23 mouse cellular contexts compared by ENCODE assay signal in genomic region chr10:66849681-66850080, GRCm38 (mm10).
DNase-seq lines count a peak whose midpoint lies in the region; ATAC-seq and TF ChIP-seq lines count a peak whose summit lies in the region.
"Had no signal": no experiment of that assay in that cellular context is flagged by ENCODE, and none has a peak within 500 bp of the region (broad histone marks: within the 10 kb centered on the region; RNA-seq: fewer than 3 reads in every experiment).

No protein-coding gene starts in this region.

- 65% methylated on average over 6 of the region's 6 CpGs for WGBS in forebrain, embryonic 12.5 days

- no peak for ATAC-seq in forebrain, embryonic 12.5 days (ENCODE audit: low FRiP score)
- ATAC-seq: forebrain, embryonic 13.5 days; intestine, embryonic 16.5 days; liver, postnatal 0 days; midbrain, embryonic 13.5 days had no signal

- no peak overlapping the region for H3ac ChIP-seq in myocyte (ENCODE audit: control insufficient read depth, insufficient read length)

- H3K79me2 ChIP-seq in myocyte (ENCODE audit: control insufficient read depth, insufficient read depth) = no peaks in the 10 kb centered on the region

- no peaks in the 10 kb centered on the region for H3K9me3 ChIP-seq in forebrain, embryonic 12.5 days
- H3K9me3 ChIP-seq: forebrain, embryonic 13.5 days; hindbrain, embryonic 13.5 days; midbrain, embryonic 13.5 days; neural tube, embryonic 13.5 days had no signal

- H3K4me1 ChIP-seq in forebrain, embryonic 12.5 days = no peaks in the 10 kb centered on the region
- H3K4me1 ChIP-seq: hindbrain, embryonic 13.5 days; neural tube, embryonic 13.5 days had no signal

- H3K27me3 ChIP-seq in myocyte (ENCODE audit: control insufficient read depth, insufficient read depth, insufficient read length) = no peaks in the 10 kb centered on the region
- H3K27me3 ChIP-seq in forebrain, embryonic 12.5 days = no peaks in the 10 kb centered on the region
- H3K27me3 ChIP-seq: forebrain, embryonic 13.5 days; hindbrain, embryonic 13.5 days; midbrain, embryonic 13.5 days; neural tube, embryonic 13.5 days had no signal

- H3K4me3 ChIP-seq in myocyte = no peak overlapping the region
- H3K4me3 ChIP-seq in forebrain, embryonic 12.5 days (replicated peaks) = no peak overlapping the region
- H3K4me3 ChIP-seq: forebrain, embryonic 13.5 days; hindbrain, embryonic 13.5 days; midbrain, embryonic 13.5 days; neural tube, embryonic 13.5 days had no signal

- no peak for TF ChIP-seq POLR2A in myocyte (IDR thresholded peaks at IDR 0.05; ENCODE audit: insufficient read length, low read depth)

- peak overlapping the region; percentile 62 for H3K4me2 ChIP-seq in myocyte (ENCODE audit: low read depth)
- H3K4me2 ChIP-seq in forebrain, embryonic 12.5 days = no peak overlapping the region
- H3K4me2 ChIP-seq: forebrain, embryonic 13.5 days; heart, embryonic 11.5 days; hindbrain, embryonic 13.5 days; midbrain, embryonic 13.5 days; neural tube, embryonic 13.5 days had no signal

- H3K9ac ChIP-seq in forebrain, embryonic 12.5 days = no peak overlapping the region
- H3K9ac ChIP-seq: forebrain, embryonic 13.5 days; hindbrain, embryonic 13.5 days; liver, postnatal 0 days; midbrain, embryonic 13.5 days; neural tube, embryonic 13.5 days had no signal

- no peak overlapping the region for H3K27ac ChIP-seq in forebrain, embryonic 12.5 days
- H3K27ac ChIP-seq: forebrain, embryonic 13.5 days; hindbrain, embryonic 13.5 days; midbrain, embryonic 13.5 days; neural tube, embryonic 13.5 days had no signal

- DNase-seq in adrenal gland, adult 2 months = peak; percentile 63
- DNase-seq in adrenal gland, adult 8-10 months = no peak
- peak; percentile 55 for DNase-seq in layer of hippocampus, adult 9-11 months
- no peak for DNase-seq in layer of hippocampus, postnatal 36 days
- DNase-seq in adrenal gland, postnatal 14 days = peak; percentile 22
- DNase-seq in thymus, postnatal 36 days = no peak
- DNase-seq: B cell, adult 2 months; cerebellum, adult 18-20 months; cerebellum, postnatal 36 days; heart, postnatal 14 days; liver; liver, postnatal 0 days; lung, postnatal 10 days; spleen, adult 18-20 months; thymus, adult 2 months had no signal

- H3K36me3 ChIP-seq in myocyte (ENCODE audit: control insufficient read depth, insufficient read depth) = no peaks in the 10 kb centered on the region
- no peaks in the 10 kb centered on the region for H3K36me3 ChIP-seq in forebrain, embryonic 12.5 days (replicated peaks)
- H3K36me3 ChIP-seq: hindbrain, embryonic 13.5 days; midbrain, embryonic 13.5 days; neural tube, embryonic 13.5 days had no signal

TF ChIP-seq in myocyte, 11 proteins besides CTCF, POLR2A, EP300 and RAD21:
- TF ChIP-seq MAX (IDR thresholded peaks at IDR 0.05; ENCODE audit: low read depth) (no peak), MYOG (IDR thresholded peaks at IDR 0.05; ENCODE audit: control insufficient read depth in 1 of 3, insufficient read depth in 1 of 3, insufficient read length in 2 of 3, low read depth in 2 of 3) (no peak), REST (IDR thresholded peaks at IDR 0.05; ENCODE audit: insufficient read depth, insufficient read length) (no peak), MYOD1 (IDR thresholded peaks at IDR 0.05; ENCODE audit: control insufficient read depth in 1 of 3, insufficient read length in 2 of 3, low read depth in 2 of 3) (no peak), CEBPB (IDR thresholded peaks at IDR 0.05; ENCODE audit: insufficient read depth, poor library complexity, severe bottlenecking) (no peak), TCF3 (IDR thresholded peaks at IDR 0.05; ENCODE audit: insufficient read length, low read depth) (no peak), TCF12 (IDR thresholded peaks at IDR 0.05; ENCODE audit: insufficient read depth, poor library complexity, severe bottlenecking) (no peak), POLR2AphosphoS2 (IDR thresholded peaks at IDR 0.05; ENCODE audit: insufficient read length, low read depth) (no peak), E2F4 (IDR thresholded peaks at IDR 0.05; ENCODE audit: insufficient read depth) (no peak), USF1 (IDR thresholded peaks at IDR 0.05; ENCODE audit: low read depth) (no peak), SRF (IDR thresholded peaks at IDR 0.05; ENCODE audit: control insufficient read depth, insufficient read length, low read depth) (no peak)

Comparison
In these comparisons a context has a peak if more than half of its experiments do, and no peak if none do; other contexts are left out.
1. DNase-seq: peak in adrenal gland, adult 2 months (single experiment), layer of hippocampus, adult 9-11 months (single experiment) and adrenal gland, postnatal 14 days (single experiment); none in adrenal gland, adult 8-10 months (single experiment), layer of hippocampus, postnatal 36 days (0 of 2) and thymus, postnatal 36 days (0 of 2).